Mouse (Mus musculus) embryo, embryonic 9.5 days (tissue): ENCODE measurements at regions not wholly inside any gene's neighbourhood (a gene's known extent, or its start where the extent isn't known, plus 50 kb on each side); places are given as distances from the start of the nearest gene placed in this dataset.

Experiments used
- DNase-seq: peaks from one replicate; pipeline ENCODE4 v3.0.0-alpha.2; 2017; ENCODE audit errors: extremely low spot score

DNA sequence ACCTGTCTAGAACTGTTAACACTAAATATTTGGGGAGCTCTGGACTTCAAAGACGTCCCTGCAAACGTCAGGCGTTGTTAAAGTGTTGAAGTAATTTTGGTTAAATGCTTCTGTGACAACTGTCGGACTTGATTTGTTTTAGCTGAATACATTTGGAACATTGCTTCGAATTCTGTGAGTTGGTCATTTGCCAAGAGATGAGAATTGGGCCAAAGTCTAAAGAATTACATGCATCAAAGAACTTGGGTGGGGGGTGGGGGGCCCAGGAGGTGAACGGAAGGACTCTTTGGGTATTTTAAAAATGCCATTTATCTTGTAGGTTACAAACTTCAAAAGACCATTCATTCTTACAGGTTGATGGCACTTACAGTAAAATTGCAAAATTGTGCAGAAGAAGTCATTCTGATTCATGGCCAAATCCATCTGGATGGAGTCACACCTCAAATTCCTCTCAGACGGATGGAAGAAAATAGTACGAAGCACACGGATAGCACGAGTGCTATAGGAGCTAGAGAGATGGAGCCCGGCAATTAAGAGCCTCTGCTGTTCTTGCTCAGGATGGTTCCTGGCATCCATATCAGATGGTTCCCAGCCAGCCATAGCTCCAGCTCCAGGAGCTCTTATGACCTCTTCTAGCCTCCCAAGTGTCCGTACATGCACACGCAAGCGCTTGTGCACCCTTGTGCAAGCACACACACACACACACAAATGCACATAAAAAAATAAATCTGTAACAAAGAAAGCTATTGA, 144.5 kb upstream of the Irx5 start:
- DNase-seq, result no peak

DNA sequence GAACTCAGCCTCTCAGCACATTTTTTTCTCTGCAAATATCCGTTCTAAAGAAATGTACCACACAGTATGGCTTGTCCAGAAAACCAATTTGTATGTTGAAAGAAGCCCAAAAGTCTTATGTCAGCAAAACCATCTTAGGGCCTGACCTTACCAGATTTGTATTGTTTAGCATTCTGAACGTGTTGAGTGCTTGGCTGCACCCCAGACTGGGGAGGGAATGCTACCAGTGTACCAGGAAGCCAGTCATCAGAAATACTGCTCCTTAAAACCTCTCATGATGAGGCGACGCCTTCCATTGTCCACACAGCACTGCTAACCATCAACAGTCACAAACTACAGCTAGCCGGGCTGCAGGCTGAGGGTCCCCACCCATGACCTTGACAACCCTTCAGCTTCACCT, 148.3 kb upstream of the Irx5 start:
- no peak for DNase-seq

GRCm38 (mm10) chr8:92195635-92196034, 161.8 kb upstream of the Irx5 start:
- no peak for DNase-seq

GRCm38 (mm10) chr8:92194065-92194464, 163.4 kb upstream of the Irx5 start:
- no peak for DNase-seq

DNA sequence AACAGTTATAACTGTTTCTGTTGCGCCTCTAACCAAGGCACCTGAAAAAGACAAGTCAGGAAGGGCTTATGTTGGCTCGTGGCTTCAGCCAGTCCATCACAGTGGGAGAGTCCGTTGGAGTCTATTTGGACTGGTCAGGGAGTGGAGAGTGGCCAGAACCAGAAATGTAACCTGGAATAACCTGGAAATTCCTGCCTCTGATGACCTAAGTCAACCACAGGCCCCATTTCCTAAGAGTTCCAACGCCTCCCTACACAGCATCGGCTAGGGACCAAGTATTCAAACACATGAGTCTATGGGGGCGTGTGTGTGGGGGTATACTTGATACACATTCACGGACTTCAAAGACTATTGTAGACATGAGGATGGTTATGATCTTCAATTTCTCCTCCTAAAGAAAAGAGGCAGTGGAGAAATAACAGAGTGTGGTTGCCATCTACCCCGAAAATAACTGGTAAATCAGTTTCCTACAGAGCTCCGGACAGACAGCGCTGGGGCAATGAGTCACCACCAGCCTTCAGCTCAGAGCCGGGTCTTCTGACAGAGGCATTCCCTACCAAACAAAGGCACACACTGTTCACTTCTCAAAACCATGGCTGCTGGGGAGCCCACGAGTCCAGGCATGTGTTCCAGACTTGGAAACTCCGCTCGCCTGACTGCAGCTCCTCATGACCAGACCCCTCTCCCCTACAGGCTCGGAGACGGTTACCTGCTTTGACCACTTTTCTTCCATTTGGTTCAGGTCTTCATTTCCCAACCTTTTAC, 167.0 kb upstream of the Irx5 start:
- DNase-seq, result no peak

DNA sequence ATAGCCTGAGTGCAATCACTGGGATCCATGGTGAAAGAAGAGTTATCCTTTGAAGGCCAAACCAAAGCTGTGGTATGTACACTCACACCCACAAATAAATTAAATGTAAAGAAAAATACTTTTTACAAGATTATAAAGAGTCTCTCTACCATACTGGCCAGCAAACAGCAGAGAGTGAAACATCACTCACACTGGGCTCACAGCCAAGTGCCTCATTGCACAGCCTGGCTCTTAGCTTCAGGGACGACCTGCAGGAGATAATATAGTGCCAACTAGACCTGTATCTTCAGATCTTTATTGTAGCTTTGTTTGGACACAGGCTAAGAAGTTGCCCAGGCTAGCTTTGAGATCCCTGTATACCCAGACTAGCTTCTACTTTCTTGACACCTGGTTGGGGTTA, 174.1 kb upstream of the Irx5 start:
- DNase-seq, result no peak

GRCm38 (mm10) chr8:92180651-92181050, 176.8 kb upstream of the Irx5 start:
- DNase-seq, result no peak

DNA sequence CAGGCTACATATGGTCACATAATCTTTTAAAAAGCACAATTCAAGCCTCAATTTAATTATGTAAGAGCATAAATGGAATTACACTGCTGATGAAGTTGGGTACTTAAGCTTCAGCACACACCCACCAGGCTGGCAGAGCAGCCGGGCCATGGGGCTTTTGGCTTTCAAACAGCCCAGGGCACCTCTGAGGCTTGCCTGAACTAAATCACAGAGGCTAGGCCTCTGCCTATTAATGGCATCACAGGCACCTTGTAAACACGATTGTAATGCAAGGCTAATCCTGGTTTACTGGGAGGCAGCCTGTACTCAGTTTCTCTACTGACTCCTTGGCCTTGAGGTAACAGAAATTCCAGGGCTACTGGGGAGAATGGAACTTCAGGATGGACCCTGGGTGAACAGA, 178.1 kb upstream of the Irx5 start:
- no peak for DNase-seq

- no peak for DNase-seq
These were observed 181.3 kb upstream of the Irx5 start for GRCm38 (mm10) chr8:92176101-92176500.

DNA sequence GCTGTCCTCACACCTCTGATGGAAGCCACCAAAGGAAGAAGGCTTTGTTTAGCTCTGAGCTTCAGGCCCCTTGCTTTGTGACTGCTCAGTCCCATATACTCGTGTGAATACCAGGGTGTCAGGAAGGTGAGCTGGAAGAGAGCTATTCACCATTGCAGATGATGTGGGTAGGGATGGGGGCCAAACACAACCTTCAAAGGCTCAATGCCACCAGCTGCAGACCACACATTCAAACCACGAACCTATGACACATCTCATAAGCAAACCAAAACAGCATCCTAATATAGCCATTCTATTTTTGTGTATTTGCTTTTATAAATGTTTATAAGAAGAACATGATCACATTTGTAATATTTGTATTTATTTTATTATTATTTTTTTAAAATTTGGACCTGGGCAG, 183.3 kb upstream of the Irx5 start:
- no peak for DNase-seq

GRCm38 (mm10) chr8:92171578-92171977, 185.8 kb upstream of the Irx5 start:
- no peak for DNase-seq

DNA sequence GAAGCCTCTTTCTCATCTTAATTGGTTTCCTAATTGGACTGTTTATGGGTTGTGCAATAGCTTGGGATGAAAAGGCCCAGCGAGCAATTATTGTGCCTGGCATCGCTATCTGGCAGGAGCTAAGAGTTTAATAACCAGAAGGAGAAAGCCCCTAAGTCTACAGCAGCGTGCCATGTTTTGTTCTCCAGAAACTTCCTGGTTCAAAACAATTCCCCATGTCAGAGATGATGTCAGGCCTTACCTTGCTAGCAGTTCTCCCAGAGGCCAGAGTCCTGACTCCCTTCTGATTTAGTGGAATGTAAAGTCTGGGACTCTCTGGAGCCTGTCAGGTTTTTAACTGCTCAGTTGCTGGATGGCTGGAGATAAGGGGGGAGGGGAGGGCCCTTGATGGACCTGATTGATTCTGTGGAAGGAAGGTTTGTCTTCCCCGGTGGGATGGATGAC, 190.1 kb upstream of the Irx5 start:
- DNase-seq, result peak; percentile 36

DNA sequence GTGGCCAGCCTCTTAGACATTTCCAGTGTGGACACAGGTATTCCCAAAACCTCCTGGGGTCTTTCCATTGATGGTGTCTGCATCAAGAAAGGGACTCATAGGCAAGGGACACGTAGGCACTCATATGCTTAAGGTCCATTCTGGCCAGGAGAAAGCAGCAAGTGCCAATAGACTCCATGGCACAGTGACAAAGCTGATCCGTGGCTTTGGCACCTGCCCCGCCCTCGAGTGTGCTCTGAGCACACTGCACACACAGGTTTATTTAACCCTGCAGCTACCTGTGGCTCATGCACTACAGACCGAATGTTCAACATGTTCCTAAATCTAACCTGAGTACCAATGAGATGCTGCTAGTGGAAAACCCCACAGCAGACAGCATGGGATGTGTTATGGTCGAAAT, 192.1 kb upstream of the Irx5 start:
- DNase-seq, result no peak

GRCm38 (mm10) chr8:92164496-92164895, 192.9 kb upstream of the Irx5 start:
- DNase-seq, result no peak

GRCm38 (mm10) chr8:92161002-92161401, 196.4 kb upstream of the Irx5 start:
- DNase-seq, result no peak

DNA sequence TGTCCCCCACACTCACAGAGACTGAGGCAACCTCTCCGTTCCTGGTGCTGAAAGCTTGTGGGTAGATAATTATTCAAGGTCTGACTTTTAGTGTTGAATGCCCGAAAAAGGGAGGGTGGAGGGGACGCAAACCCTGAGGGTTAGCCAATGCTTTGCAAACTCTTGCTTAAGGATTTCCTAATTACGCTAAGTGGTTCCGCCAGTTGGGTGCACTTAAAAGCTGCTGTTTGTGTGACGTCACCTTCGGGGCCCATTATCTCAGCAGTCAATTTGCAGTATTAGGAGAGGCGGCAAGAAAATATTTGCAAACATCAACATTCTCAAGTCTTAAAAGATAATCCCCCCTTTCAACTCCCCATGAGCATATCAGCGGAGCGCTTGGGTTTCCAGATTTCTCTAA, 199.2 kb upstream of the Irx5 start:
- peak; percentile 6 for DNase-seq

DNA sequence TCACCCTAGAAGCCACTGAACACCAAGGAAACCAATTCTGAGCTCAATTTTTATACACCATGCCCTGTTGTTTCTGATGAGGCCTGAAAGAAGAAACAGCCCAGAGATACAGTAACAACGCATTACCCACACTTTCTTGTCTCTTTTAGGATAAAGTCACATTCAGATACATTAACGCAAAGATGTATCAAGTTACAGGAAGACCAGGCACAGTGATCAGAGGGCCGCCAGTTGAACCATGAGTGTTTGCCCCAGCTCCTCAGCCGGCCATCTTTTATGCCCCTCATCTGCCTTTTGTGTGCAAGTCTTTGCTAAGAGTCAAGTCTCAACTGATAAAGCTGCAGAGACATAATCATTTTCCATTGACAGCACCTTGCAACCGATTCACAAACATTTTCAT, 204.9 kb upstream of the Irx5 start:
- DNase-seq, result no peak

GRCm38 (mm10) chr8:92147672-92148071, 209.8 kb upstream of the Irx5 start:
- DNase-seq, result no peak

- DNase-seq, result peak; percentile 45
These were observed 220.1 kb upstream of the Irx5 start for GRCm38 (mm10) chr8:92137091-92137882.

DNA sequence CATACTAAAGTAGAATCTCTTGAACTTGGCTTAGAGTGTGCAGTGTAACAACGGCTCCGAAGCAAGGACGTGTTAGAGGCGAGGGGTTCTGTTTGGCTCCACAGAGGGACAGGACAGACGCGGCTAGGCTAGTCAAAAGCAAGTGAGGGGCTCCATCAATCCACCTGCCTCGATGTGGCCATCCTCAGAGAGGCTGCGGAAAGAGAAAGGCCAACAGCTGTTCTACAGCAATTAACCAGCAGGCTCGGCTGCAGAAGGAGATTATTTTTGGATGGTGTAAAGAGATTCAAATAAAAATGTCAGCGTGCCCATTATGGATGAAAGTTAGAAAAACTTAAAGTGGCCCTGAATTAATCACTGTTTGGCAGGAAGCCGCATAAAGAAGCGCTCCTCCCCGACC, 221.0 kb upstream of the Irx5 start:
- no peak for DNase-seq

DNA sequence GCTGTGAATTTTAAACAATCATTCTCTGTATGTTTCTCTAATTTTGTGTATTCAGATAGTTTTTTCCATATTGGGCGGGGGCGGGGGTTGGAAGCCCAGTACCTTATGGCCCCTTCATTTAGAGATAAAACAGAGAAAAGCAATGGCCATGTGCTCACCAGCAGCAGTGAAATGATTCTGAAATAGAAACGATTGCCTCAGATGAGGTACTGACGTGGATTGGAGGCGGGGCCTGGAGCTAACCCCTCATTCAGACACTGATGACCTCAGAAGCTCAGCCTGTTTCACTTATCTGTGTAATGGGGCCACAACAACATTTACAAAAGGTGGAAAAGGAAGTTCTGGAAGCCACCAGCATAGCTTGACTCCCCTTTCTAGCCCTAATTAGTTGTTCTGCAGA, 223.0 kb upstream of the Irx5 start:
- no peak for DNase-seq
